Mouse (Mus musculus): ENCODE data around the gene Ypel2.
A peak's percentile ranks its signal among the peaks of the same experiment; 100 is the strongest.

Ypel2 gene

DNA sequence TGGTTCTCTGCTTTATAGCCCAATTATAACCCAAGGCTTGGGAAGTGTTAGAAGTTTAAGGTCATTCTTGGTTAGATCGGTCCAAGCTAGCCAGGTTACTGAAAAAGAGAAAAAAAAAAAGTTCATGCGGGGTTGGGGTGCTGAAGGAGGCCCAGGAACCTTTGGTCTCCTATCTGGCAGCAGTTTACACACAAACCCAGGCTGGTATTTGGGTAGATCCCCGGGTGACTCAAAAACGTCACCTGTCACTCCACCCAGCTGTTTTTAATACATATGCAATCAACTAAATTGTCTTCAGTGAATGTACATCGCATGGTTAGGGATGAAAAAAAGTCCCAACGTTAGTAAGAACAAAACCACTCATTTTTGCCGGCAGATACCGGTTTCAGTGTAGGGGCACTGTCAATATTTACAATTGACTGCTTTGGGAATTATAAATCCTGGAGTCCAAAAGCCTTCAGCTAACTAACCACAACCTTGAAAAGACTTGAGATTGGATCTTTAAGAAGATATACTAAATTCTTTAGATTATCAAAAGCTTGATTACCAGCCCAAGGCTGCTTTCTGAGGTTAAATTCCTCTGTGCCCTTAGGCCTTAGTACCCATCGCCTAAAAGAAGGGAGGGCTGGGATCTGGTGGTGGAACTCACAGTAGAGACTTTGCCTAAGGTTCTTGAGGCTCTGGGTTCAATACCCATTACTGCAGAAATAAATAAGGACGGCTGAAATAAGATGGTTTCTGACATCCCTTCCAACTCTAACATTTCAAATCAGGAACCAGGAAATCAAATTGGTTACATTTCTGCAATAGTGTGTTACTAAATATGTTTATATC is 1.5 kb upstream of the Ypel2 start:
- DNase-seq: no peak

GRCm38 (mm10) chr11:86994330-86994729 is 823 bp upstream of the Ypel2 start:
- DNase-seq: peak; percentile 92

- DNase-seq: no peak
These were observed 982 bp downstream of the Ypel2 start for GRCm38 (mm10) chr11:86992461-86992988.

DNA sequence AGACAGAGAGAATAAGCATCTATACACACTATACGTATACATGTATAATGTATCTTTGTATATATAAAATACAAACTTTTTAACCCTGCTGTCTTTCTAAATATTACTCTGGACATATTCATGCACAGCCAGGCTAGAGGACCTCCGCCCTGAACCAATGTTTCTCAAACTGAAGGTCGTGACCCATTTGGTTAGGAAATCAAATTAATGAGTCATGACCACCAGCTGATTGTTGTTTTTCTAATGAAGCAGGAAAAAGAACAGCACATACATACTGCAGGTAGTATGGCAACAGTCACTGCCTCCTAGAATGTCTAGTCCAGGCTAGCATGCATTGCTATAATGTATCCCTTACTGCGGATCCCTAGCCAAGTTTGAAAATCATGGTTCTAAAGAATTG is 2.3 kb downstream of the Ypel2 start:
- DNase-seq: no peak

- DNase-seq: no peak
These were observed 3.2 kb downstream of the Ypel2 start for GRCm38 (mm10) chr11:86990309-86990708.

DNA sequence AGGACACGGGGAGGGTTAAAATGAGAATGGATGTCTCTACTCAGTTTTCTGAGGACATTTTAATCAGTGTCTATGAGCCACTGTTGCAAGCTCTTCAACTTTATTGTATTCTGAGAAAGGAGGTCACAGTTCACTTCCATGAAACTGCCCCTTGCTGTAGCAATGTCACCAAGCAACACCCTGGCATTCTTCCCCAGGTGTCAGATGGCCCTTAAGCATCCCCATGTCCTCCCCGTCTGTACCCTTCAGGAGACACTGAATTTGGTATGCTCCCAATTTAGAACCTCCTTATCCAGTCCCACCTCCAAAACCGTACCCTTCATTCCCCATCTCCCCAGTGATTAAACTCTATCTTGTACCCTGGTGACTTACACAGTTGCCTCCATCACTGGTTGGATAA is 8.5 kb downstream of the Ypel2 start:
- no peak for DNase-seq

DNA sequence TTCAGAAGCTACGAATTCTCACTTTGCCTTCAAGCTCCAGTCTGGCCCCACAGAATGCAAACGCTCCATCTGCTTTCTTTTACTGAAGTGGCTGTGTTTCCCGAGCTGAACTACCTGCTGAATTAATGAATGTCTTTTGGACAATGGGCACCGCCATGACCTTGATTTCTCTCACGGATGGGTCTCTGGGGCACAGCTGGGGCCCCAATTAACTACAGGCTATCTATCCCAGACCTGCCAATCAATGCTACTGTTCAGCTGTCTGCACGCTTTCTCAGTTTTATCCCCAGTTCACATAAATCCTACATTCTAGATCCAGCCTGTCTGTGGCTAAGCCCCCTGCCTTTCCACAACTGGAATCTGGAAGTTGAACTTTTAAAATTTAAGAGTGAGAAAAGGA is 10.5 kb downstream of the Ypel2 start:
- no peak for DNase-seq

- DNase-seq: no peak
These were observed 12.2 kb downstream of the Ypel2 start for GRCm38 (mm10) chr11:86981229-86981791.

- no peak for DNase-seq
These were observed 13.0 kb downstream of the Ypel2 start for GRCm38 (mm10) chr11:86980526-86980925.

DNA sequence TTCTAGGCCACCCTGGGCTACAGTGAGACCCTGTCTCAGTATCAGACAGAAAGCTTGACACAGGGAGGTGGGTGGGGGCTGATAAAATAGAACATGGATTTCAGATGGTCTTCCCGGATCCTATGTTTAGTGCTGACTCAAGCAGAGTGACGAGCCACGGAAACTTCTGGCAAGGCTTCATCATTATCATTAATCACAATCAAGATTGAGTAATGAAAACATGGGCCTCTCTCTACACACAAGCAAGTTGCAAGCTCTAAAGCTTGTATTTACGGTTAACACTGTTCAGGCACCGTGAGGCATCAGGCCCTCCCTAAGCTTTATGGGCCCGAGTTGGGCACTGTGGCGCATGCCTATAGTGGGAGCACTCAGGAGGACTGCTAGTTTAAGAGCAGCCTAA is 13.7 kb downstream of the Ypel2 start:
- no peak for DNase-seq

DNA sequence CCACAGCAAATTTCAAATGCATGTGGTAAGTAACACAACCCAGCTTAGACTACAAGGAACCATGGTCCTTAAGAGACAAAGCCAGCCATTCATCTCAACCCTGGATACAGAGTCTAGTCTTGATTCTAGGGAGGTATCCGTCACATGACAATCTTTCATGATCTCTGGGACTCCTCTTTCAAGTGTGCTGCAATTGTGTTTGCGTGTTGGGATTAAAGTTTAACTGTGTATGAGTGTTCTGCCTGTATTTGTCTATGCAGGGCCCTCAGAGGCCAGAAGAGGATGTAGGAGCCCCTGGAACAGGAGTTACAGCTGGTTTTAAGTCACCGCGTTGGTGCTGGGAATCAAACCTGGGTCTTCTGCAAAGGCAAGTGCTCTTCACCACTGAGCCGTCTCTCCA is 16.3 kb downstream of the Ypel2 start:
- DNase-seq: no peak

- no peak for DNase-seq
These were observed 19.1 kb downstream of the Ypel2 start for GRCm38 (mm10) chr11:86974401-86974800.

- DNase-seq: no peak
These were observed 20.3 kb downstream of the Ypel2 start for GRCm38 (mm10) chr11:86973255-86973654.

GRCm38 (mm10) chr11:86971057-86971753 is 22.3 kb downstream of the Ypel2 start:
- no peak for DNase-seq

DNA sequence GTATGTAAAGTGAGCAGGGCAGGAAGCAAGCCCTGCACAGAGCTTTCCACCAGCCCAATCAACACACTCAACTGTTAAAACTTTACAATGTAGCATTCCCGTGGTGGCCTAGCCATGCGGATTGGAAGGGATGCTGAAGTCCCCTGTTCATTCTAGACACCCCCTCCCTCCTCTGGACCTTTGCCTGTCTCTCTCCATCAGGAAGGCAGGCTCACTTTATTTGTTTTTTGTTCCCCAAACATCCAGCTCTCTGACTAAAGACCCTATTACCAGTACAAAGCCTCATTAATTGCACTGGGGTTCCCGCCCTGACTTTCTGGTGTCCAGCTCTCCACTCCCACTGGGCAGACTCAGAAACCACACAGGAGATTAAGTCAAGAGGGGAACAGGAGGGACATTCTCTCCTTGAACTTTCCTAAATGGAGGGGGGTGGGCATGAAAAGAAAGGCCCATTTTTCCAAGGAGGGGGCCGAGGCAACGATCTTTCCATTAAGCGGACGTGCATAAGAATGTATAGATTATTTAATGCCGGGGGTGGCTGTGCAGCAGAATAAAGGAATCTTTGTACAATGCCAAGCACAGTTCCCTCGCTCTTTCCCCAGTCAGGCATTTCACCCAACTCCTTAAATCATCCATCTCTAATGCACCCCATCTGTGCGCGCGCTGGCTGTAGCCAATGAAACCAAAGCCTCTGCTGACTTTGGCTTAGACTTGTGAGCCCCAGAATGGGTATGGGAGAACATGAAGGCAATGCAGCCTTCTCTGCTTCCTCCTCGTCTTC is 24.3 kb downstream of the Ypel2 start:
- no peak for DNase-seq

GRCm38 (mm10) chr11:86967506-86967905 is 26.0 kb downstream of the Ypel2 start:
- DNase-seq: no peak

GRCm38 (mm10) chr11:86966696-86967095 is 26.8 kb downstream of the Ypel2 start:
- no peak for DNase-seq

DNA sequence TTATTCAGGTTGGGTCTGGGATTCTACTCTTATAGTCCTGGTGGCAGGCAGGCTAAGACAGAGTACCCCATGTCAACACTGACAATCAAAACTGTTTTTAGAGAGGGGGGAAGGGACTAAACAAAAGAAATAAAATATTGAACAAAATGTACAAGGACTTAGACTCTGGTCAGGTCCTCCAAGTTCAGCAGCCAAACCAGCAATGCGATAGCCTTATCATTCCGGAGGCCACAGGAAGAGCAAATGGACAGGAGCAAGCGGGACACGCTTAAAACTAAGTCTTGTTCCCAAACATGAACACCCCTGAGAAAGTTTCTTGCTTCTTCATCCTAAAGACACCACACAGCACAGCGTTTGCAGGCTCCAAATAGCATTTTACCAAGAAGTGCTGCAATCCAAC is 28.4 kb downstream of the Ypel2 start:
- no peak for DNase-seq

GRCm38 (mm10) chr11:86963698-86964097 is 29.8 kb downstream of the Ypel2 start:
- no peak for DNase-seq

- DNase-seq: peak; percentile 96
These were observed 30.5 kb downstream of the Ypel2 start for GRCm38 (mm10) chr11:86963027-86963426.

DNA sequence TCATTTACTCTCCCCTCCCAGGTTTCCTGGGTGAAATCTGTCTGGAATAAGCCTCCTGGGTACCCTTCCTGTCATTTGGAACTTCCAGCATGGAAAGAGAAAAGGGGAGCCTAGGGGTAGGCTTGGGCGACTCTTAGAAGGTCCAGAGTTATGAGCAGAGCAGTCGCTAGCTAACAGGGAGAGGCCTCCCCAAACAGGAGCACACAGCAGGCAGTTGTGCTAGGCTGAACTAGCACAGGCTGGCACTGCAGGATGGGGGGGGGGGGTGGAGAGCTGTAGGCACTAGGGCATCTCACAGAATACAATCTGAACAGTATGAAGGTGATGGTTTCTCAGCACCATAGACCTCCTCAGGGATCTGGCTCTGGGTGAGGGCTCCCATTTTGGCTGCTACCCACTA is 31.1 kb downstream of the Ypel2 start:
- DNase-seq: no peak

GRCm38 (mm10) chr11:86961510-86962303 is 31.8 kb downstream of the Ypel2 start:
- peak; percentile 99 for DNase-seq

All from heart, adult 11 months (tissue).